Mouse (Mus musculus): ENCODE data around the gene Akap12. TPM values are rescaled to one million over a fixed set of nuclear protein-coding genes. Genes with fewer than 3 reads are reported as not detected.
A peak's percentile ranks its signal among the peaks of the same experiment; 100 is the strongest.

Gene Akap12
- total RNA-seq, 2 experiments from 2014 or later = 20.2 to 25.1 TPM

DNA sequence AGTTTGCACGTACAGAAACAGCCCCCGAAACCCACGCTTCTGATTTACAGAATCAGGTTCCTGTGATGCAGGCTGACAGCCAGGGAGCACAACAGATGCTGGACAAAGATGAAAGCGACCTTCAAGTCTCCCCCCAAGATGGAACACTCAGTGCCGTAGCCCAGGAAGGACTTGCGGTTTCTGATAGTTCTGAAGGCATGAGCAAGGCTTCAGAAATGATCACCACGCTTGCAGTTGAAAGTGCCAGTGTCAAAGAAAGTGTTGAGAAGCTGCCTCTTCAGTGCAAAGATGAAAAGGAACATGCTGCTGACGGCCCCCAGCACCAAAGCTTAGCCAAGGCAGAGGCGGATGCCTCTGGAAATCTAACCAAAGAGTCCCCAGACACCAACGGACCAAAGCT lies 91.3 kb downstream of the Akap12 start:
- DNase-seq = no peak

DNA sequence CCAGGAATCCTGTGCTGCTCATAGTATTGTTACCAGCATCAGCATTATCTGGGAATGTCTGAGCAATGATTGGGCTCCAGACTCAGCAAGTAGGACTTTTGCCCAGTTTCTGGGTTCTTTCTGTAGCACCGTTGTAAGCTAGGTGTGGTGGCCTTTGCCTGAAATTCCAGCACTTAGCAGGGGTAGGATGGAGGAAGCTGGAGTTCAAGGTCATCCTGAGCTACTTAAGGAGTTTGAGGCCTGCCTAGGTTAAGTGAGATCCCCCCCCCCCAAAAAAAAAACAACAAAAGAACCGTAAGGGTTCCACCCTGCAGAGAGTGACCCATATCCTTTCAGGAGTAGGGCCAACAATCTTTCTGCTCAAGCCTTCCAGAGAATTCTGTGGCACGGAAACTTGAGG lies 98.4 kb downstream of the Akap12 start:
- DNase-seq = no peak

DNA sequence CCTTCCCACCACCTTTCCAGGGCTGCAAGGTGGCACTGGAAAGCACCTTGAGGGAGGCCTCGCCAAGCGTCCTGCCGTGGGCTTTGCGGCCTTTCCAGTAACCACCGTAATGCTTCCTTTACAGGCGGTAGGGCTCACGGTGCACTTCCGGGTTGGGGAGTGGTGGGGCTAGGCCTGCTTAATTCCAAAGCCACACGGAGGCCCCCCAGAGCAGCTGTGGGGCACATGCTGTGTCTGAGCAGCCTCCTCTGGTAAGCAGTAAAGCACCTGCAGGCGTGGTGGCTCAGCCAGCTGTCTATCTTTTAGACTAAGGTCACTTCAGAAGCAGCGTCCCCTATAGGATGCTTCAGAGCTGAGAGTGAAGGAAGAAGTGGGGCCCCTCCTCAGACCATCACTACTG lies 103.9 kb downstream of the Akap12 start:
- no peak for DNase-seq

DNA sequence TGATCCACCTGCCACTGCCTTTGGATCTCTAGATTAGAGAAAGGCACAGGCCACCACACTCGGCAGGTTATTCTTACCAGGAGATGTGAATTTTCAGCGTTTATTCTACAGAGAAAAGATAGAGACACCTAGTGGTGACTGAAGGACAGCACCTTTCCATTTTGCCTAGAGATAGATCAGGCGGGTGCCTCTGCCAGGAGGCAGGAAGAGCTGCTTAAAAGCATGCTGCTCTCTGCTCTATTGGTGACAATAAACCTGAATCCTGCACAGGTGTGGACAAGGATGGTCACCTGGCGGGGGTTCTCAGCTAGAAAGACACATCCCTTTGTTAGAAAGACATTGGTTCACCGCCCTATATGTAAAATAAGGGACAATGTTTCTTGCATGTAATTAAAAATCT lies 105.8 kb downstream of the Akap12 start:
- peak in 1 of 2 experiments; percentile 31 for DNase-seq

DNA sequence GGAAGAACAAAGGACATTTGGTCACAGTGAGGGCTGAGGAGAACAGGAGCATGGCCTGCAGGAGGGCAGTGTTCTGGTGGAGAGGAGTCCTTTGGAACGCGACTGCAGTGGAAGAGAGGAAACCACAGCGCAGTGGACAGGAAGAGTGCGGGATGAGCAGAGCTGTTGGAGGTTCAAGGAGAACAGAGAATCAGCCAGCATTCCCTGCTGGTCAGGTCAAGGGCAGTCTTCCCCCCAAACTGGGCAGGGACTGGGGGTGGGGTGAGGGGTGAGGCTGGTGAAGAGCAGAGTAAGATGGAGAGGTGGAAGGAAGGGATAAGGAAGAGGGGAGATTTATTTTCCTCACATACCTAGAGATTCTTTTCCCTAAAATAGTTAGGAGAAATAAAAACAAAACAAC lies 107.4 kb downstream of the Akap12 start:
- DNase-seq = no peak

DNA sequence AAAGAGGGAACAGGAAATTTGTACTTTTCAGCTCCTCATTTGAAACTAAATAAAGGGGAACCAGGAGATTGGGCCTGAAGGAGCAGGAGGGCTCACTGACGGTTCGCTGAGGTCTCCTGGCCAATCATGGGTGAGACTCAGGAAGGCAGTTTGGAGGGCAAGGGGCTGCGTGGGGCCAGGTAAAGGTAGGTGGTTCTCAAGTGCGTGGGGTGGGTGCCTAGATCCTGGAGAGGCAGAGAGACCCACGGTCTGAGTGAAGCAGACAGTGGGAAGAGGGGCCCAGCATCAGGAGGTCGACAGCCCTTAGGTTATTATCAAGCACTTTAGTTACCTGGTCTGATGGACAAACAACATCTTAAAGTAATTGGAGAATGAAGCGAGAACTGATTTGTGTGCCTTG lies 108.1 kb downstream of the Akap12 start:
- no peak for DNase-seq

DNA sequence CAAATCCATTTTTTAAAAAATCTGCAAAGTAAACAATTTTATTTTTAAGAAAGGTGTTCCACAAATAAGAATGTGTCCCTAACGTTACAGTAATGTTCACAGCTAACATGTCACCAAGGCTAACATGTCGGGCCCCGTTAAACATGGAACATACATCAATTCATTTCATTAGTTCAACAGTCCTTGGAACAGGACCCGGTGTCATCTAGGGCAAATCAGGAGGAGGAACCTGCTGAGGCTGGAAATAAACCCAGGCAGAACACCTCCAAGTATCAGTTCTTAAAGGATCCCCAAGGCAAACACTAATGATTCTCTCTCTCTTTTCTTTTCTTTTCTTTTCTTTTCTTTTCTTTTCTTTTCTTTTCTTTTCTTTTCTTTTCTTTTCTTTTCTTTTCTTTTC lies 108.6 kb downstream of the Akap12 start:
- no peak for DNase-seq

DNA sequence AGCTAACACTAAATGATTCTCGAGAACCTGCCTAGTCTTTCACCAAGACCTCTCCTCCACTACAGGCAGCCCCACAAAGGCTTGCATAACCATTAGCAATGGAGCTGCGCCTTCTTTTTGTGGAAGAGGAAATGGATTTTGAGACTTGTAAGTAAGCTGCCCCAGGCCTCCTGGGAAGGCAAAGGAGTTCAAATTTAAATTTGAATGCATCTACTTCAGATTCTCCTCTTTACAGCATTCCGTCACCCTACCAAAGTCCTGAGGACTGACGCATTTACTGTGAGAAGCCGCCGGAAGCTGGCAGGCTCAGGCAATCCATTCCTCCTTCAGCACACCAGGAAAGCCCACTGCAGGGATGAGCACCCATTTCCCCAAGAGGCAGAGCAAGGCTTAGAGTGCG lies 109.1 kb downstream of the Akap12 start:
- no peak for DNase-seq

DNA sequence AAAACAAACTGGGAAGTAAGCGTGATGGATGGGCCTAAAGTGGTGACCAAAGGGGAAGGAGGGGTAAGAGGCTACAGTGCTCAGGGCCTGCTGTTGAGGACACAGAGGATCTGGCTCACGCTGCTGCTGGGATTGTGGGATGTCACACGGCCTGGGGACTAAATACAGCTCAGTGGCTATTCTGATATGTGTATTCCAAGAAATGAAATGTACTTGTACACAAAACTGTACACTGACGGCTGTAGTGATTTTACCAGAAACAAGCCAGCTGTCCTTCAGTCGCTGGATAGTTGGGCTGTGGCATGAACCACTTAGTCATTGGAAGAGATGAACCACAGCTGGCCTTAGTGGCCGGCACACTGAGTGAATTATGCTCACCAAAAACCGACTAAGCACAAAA lies 110.3 kb downstream of the Akap12 start:
- DNase-seq = peak; percentile 47 to 49

DNA sequence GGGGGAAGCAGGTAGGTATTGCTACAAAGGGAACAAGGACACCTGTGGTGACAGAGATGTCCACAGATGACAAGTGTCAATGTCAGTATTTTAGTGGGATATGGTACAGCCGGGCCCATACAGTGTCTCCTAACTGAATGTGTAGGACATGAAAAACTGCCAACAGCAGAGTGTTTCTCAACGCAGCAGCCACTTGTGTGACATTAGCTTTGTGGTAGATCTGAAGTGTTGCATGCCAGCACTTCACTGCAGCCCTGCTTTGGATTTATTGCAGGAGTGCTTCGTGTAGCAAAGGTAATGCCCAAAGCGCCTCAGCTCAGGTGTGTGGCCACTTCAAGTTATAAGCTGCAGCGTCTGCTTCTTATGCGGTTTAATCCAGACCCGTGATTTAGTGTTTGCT lies 110.8 kb downstream of the Akap12 start:
- no peak for DNase-seq

DNA sequence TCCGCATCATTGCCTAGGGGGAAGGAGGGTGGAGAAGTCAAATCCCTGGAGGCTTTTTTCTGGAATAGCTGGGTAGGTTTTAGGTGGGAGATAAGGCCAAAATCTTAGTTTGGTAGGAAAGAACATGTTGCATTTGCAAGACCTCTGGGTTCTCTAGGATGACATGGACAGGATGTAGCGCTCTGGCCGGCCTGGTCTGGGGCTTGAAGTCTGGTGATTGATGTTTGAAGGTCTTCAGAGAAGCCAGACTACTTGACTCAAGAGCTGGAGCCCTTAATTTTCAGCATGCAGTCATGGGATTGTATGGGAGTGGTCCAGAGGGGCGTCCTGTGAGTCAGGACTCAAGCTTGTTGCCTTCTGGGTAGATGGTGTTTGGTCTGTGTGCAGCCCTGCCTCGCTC lies 114.6 kb downstream of the Akap12 start:
- no peak for DNase-seq

DNA sequence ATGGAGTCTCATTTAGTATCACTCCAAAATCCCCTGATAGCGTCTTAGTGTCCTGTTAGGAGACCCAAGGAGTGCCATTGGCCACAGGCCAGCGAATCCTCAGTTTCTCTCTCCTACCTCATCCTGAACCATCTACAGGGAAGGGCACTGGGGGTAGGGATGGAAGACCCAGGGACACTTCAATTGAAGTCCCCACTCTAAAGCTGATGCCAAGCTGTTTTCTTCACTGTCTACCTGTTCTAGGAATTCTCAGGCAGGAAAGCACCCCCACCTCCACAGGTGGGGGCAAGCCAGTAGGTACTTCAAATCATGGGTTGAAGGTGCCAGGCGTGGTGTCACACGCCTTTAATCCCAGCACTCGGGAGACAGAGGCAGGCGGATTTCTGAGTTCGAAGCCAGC lies 118.1 kb downstream of the Akap12 start:
- DNase-seq = no peak

DNA sequence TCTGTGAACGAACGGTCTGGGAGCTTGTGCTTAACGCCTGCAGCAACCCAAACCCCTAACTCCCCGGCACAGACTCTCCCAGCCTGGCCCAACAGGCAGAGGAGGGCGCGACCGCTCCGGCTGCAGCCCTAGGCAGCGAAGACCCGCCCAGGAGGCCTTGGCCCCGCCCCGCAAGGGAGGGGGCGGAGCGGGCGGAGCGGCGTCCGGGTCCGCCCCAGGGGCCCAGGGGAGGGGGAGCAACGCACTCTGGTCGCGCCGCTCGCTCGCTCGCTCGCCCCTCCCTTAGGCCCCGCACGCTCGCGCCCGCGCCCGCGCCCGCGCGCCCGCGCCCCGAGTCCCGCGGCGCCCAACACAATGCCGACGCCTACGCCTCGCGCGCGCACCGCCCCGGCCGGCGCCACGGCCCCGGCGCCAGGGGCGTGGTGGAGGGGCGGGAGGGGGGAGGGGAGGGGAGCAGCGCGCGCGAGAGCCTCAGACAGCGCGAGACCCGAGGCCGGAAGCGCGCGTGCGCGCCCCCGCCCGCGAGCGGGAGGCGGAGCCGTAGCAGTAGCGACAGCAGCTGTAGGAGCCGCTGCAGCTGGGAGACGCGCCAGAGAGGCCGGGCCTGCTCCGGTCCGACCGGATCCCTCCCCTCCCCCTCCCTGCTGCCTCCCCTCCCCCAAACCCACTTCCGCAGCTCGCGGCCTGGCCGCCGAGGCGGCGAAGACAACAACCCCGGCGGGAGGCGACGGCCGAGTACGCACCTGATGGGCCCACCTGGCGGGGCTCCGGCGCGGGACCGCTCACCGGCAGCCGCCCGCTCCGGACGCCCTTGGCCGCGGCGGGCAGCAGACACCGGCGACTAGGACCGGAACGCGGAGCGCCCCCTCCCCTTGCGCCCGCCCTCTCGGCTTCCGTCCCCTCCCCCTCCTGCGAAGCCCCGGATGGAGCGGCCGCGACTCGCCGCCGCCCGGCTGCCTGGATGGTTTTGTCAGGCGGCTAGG lies 120.7 kb downstream of the Akap12 start:
- DNase-seq = peak; percentile 96 to 98

DNA sequence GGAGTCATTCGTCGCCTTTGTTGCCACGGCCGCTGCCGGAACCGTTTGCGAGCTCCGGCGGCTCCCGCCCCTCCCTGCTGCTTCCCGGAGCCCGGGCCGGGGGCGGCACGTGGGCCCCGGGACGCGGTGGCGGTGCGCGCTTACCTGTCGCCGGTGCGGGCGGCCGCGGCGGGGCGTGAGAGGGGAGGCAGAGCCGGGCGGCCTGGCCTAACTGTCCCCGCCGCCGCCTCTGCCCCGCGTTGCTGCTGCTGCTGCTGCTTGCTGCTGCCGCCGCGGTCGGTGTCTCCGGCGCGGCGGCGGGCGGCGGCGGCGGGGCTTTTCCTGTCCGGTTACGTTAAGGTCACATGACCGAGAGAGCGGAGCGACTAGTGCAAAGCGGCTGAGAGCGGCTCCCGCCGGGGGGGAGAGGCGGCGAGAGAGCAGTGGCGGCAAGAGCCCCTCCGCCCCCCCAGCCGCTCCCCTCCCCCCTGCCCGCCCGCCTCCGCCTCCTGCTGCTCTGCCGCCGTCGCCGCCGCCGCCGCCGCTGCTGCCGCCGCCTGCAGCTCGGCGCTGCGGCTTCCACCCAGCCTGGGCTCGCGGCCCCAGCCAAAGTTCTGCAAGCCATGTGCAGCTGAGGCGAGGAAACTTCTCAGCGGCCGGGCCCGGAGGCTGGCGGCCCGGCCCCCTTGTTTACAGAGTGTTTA lies 121.7 kb downstream of the Akap12 start, which contains the start of gene Zbtb2:
Zbtb2 (minus strand) TSS at position 408 of the 683 bp plus-strand sequence.
- DNase-seq = peak; percentile 71 to 76

DNA sequence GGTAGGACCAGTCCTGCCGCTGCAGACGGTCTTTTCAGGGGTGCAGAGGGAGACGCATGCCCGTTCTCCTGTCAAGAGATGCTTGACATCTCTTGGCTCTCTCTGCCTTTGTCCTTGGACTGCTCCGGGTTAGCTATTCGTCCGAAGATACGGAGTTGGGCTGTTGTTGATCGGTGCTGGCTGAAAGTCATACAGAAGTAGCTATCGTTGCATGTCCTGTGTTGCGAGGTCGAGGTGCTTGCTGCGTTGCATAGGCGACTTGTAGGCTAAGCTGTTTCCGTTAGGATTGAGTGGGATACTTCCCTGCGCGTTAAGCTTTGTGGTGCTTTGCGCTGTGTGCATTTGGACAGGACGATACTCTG lies 122.2 kb downstream of the Akap12 start:
- no peak for DNase-seq

DNA sequence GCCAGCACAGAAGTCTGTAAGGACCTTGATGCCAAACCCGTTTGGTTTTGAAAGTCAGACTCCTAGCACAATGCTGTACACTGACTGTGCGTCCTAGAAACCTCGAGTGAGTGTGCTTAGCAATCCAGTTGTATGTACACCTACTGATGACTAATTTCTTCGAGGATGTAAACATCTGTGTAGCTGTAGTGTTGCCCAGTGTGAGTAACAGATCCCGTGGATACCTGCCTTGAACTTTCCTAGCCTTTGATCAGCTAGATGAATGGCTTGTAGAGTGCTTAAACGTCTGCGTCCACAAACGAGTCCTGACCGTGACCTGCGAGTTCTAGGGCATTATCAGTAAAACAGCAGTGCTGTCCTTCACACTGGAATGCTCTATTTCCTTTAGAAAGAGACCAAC lies 122.9 kb downstream of the Akap12 start:
- peak; percentile 61 to 68 for DNase-seq

DNA sequence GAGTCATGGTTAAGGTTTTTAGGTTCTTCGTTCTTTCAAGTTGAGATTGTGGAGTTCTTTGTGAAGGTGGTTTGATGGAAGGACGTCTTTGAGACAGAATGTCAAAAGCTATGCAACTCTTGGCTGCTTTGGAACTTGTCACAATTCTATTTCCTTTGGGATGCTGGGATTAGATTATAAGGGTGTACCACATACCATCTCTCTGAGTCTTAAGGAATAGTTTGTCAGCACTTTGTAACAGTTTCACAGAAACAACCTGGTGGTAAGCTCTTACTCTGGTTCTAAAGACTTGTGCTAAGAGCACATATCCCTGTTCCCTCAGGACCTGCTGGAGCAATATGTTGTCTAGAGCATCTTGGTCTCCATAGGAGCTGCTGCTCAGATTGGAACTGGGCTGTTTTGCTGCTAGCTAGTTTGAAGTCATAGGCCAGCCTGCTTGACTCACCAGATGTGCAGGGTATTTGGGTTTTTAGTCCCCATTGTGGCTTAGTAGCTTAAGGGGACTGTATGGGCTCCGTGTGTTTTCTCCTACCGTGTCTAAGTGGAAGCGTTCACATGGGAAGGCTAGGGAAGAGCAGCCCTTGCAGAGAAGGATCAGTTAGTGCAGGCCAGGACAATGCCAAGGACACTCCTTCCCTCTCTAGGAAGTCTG lies 123.4 kb downstream of the Akap12 start:
- peak in 1 of 2 experiments; percentile 32 for DNase-seq

DNA sequence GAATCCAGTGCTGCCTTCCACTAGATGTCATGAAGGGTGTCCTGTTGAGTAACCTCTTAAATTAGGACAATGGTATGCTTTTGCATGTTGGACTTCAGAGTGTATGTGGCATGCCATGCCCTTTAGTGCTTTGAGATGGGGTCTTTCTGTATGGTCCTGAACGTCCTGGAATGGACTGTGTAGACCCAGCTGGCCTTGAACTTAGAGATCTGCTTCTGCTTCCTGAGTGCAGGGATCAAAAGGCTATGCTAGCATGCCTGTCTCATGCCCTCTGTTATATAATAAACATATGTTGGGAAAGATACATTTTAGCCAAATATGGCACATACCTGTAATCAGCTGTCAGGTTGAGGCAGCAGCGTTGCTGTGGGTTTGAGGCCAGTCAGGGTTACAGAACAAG lies 124.4 kb downstream of the Akap12 start:
- DNase-seq = no peak

DNA sequence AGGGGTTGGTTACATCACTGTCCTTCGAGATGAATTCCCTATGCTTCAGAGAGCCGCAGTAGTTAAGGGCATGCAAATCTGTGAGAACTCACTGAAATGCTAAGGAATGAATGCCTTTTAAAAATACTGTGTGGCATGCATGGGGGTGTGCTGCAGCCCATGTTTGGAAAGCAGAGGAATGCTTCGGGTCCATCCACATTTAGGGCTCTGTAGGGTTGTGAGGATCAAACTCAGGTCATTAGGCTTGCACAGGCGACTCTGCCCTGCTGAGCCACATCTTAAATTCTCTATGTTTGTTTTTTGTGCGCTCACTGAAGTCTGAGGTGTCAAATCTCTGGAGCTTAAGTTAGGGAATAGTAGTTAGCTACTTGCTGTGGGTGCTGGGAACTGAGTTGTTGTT lies 124.9 kb downstream of the Akap12 start:
- no peak for DNase-seq

DNA sequence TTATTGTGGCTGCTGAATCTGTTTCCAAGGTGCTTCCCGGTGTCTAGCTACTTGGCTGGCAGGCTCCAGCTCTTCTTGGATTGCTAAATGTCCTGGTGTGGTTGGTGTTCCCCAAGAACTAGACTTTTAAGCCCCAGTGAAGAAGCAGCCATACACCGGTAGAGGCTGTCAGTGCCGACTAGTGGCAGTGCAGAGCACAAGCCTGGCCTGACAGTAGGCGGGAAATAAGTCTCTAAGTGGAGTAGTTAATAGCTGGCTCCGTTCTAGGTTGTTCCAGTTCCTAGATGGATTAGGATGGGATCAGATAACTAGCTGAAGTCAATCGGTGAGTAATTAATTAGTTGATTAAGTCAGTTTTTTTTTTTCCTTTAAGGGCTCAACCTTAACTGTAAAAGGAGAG lies 125.7 kb downstream of the Akap12 start:
- DNase-seq = peak; percentile 49 to 53

DNA sequence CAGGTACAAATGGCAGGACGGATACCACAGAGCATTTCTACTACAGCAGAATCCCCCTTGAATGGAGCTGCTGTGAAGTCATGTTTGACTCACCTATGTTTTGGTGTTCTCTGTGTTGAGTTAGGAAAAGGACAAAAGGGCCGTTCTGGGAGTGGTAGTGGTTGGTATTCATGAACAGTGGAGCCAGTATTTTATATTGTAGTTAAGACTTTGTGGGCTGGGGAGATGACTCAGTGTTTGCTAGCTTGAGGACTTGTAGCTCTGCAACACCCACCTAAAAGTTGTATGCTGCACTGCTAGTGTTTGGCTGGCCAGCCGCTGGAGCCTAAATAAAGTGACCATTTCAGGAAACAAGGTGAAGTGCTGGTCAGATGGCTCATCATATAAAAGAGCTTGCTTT lies 129.1 kb downstream of the Akap12 start:
- no peak for DNase-seq

DNA sequence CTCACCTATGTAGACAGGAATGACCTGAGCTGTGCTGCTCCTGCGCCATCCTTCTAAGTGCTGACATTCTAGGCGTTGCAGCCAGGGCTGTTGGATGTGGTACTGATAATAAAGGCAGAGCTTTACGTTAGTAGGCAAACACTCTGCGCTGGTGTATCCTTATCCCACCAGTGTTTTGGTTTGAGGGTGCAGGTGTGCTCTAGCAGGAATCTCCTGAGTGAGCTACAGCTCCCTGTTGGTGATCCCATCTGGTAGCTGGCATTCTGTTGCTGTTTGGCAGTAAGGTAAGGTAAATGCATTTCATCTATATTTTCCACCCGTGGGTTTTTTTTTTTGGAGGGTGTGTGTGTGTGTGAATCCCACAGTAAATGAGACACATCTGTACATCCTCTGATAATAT lies 131.9 kb downstream of the Akap12 start:
- no peak for DNase-seq

Measured in adrenal gland, postnatal 36 days (tissue).